Mouse (Mus musculus): ENCODE results near the gene Xrra1. TPM values are rescaled to one million over a fixed set of nuclear protein-coding genes. Genes with fewer than 3 reads are reported as not detected.
"Not testable (repeated sequence)": the region's sequence is repeated elsewhere in the genome, so short reads cannot be mapped to it uniquely, and the experiment has no call there.

Gene Xrra1
- polyA plus RNA-seq, 1 experiment from 2014 or later, result 0.28 TPM

DNA sequence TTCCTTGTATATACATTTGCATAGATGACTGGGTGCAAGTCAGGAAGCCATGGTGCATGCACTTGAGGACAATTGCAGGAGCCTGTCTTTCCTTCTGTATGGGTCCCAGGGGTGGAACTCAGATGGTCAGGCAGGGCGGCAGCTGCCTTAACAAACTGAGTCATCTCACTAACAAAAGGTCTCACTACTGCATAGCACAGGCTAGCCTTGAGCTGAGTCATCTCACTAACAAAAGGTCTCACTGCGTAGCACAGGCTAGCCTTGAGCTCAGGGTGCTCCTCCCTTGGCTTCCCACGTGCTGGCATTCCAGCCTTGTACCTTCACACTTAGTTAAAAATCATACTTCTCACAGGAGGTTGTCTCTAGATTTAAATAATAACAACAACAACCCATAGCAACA lies 87.0 kb downstream of the Xrra1 start:
- H3K9me3 ChIP-seq (ENCODE audit: control insufficient read depth, low read length), result no peaks in the 10 kb centered on the region
- peaks cover 46% of the 10 kb centered on the region for H3K36me3 ChIP-seq (ENCODE audit: control insufficient read depth, insufficient read depth, low read length)
- no peak overlapping the region for H3K27ac ChIP-seq (ENCODE audit: low read length)
- H3K27me3 ChIP-seq (ENCODE audit: control insufficient read depth, insufficient read depth, low read depth, low read length), result no peaks in the 10 kb centered on the region
- H3K4me1 ChIP-seq (replicated peaks; ENCODE audit: control insufficient read depth, insufficient read depth, low read length), result no peaks in the 10 kb centered on the region
- no peak overlapping the region for H3K9ac ChIP-seq (ENCODE audit: low read length)
- 93% methylated on average over 3 of the region's 3 CpGs for WGBS
- no peak overlapping the region for H3K4me2 ChIP-seq (ENCODE audit: low read depth, low read length)
- no peak for ATAC-seq (ENCODE audit: low read depth)
- no peak overlapping the region for H3K4me3 ChIP-seq (ENCODE audit: low read length)

DNA sequence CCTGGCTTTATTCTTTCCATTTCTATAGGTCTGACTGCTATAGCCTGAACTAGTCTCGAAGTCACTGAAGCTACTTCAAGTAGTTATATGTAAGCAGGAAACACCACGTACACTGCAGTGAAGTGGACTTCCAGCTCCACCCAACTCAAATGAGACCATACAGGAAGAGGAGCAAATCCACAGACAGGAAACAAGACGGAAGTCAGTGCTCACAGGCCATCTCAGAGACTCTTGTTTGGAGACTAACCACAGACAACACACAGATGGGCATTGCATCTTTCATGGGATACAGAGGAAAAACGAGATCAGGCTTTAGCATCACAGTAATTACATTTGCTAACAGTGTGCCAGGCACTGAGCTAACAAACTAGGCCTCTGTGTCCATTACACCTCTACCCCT lies 87.4 kb downstream of the Xrra1 start:
- Histone ChIP-seq H3K9ac (ENCODE audit: low read length) (no peak overlapping the region), H3K4me1 (replicated peaks; ENCODE audit: control insufficient read depth, insufficient read depth, low read length) (no peaks in the 10 kb centered on the region), H3K4me3 (ENCODE audit: low read length) (no peak overlapping the region), H3K36me3 (ENCODE audit: control insufficient read depth, insufficient read depth, low read length) (peaks cover 44% of the 10 kb centered on the region), H3K4me2 (ENCODE audit: low read depth, low read length) (no peak overlapping the region), H3K27me3 (ENCODE audit: control insufficient read depth, insufficient read depth, low read depth, low read length) (no peaks in the 10 kb centered on the region), H3K9me3 (ENCODE audit: control insufficient read depth, low read length) (no peaks in the 10 kb centered on the region), H3K27ac (ENCODE audit: low read length) (no peak overlapping the region)
- 75% methylated on average over 4 of the region's 4 CpGs for WGBS
- ATAC-seq (ENCODE audit: low read depth), result no peak

DNA sequence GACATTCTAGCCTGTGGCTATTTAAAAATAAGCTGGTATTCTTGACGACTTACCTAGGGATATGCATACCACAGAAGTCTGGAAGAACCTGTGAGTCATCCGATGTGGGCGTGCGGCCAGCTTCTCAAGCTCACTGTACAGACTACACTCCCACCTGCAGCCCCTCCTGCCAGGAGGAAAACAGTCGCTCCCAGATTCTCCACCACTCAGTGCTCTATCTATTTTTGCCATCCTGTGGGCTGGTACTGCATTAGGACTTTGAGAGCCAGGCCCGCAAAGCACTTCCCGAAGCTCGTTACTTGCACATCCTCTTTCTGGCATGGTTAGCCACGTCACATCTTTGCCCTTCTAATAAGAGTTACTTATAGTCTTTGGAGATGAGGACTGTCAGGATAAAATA lies 88.4 kb downstream of the Xrra1 start:
- Histone ChIP-seq H3K27me3 (ENCODE audit: control insufficient read depth, insufficient read depth, low read depth, low read length) (no peaks in the 10 kb centered on the region), H3K4me2 (ENCODE audit: low read depth, low read length) (no peak overlapping the region), H3K4me1 (replicated peaks; ENCODE audit: control insufficient read depth, insufficient read depth, low read length) (no peaks in the 10 kb centered on the region), H3K9ac (ENCODE audit: low read length) (no peak overlapping the region), H3K4me3 (ENCODE audit: low read length) (no peak overlapping the region), H3K9me3 (ENCODE audit: control insufficient read depth, low read length) (no peaks in the 10 kb centered on the region), H3K27ac (ENCODE audit: low read length) (no peak overlapping the region), H3K36me3 (ENCODE audit: control insufficient read depth, insufficient read depth, low read length) (peaks cover 44% of the 10 kb centered on the region)
- ATAC-seq (ENCODE audit: low read depth), result no peak
- WGBS, result 74% methylated on average over 9 of the region's 9 CpGs

- no peaks in the 10 kb centered on the region for H3K27me3 ChIP-seq (ENCODE audit: control insufficient read depth, insufficient read depth, low read depth, low read length)
- no peak overlapping the region for H3K27ac ChIP-seq (ENCODE audit: low read length)
- peaks cover 8% of the 10 kb centered on the region for H3K36me3 ChIP-seq (ENCODE audit: control insufficient read depth, insufficient read depth, low read length)
- H3K9me3 ChIP-seq (ENCODE audit: control insufficient read depth, low read length), result no peaks in the 10 kb centered on the region
- no peak overlapping the region for H3K4me3 ChIP-seq (ENCODE audit: low read length)
- ATAC-seq (ENCODE audit: low read depth), result no peak
- 79% methylated on average over 6 of the region's 6 CpGs for WGBS
- no peaks in the 10 kb centered on the region for H3K4me1 ChIP-seq (replicated peaks; ENCODE audit: control insufficient read depth, insufficient read depth, low read length)
- no peak overlapping the region for H3K9ac ChIP-seq (ENCODE audit: low read length)
- no peak overlapping the region for H3K4me2 ChIP-seq (ENCODE audit: low read depth, low read length)
Measured at GRCm38 (mm10) chr7:99953442-99954098, 94.7 kb downstream of the Xrra1 start.

DNA sequence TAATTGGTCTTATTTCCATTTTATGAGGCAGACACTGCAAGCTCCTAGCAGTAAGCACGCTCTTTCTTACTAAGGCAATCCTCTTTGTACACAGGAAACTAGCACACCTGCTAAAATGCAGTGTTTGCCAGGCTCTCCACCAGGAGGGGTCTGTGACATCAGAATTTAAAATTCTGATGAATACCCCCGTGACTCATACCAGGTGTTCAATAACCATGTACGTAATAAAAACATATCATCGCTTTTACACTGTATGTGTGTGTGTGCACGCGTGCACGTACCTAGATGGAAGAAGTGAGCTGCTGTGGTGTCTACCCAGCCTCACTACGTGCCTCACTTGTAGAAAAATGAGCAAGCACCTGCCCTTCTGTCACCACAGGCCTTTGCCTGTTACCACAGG lies 95.3 kb downstream of the Xrra1 start:
- H3K4me2 ChIP-seq (ENCODE audit: low read depth, low read length), result no peak overlapping the region
- no peak overlapping the region for H3K4me3 ChIP-seq (ENCODE audit: low read length)
- no peak for ATAC-seq (ENCODE audit: low read depth)
- H3K27ac ChIP-seq (ENCODE audit: low read length), result no peak overlapping the region
- no peaks in the 10 kb centered on the region for H3K27me3 ChIP-seq (ENCODE audit: control insufficient read depth, insufficient read depth, low read depth, low read length)
- no peaks in the 10 kb centered on the region for H3K9me3 ChIP-seq (ENCODE audit: control insufficient read depth, low read length)
- 87% methylated on average over 8 of the region's 8 CpGs for WGBS
- H3K9ac ChIP-seq (ENCODE audit: low read length), result no peak overlapping the region
- H3K36me3 ChIP-seq (ENCODE audit: control insufficient read depth, insufficient read depth, low read length), result peaks cover 8% of the 10 kb centered on the region
- no peaks in the 10 kb centered on the region for H3K4me1 ChIP-seq (replicated peaks; ENCODE audit: control insufficient read depth, insufficient read depth, low read length)

- ATAC-seq (ENCODE audit: low read depth), result no peak
- H3K9me3 ChIP-seq (ENCODE audit: control insufficient read depth, low read length), result no peaks in the 10 kb centered on the region
- no peak overlapping the region for H3K9ac ChIP-seq (ENCODE audit: low read length)
- H3K27me3 ChIP-seq (ENCODE audit: control insufficient read depth, insufficient read depth, low read depth, low read length), result no peaks in the 10 kb centered on the region
- H3K27ac ChIP-seq (ENCODE audit: low read length), result no peak overlapping the region
- no peak overlapping the region for H3K4me2 ChIP-seq (ENCODE audit: low read depth, low read length)
- no peak overlapping the region for H3K4me3 ChIP-seq (ENCODE audit: low read length)
- no peaks in the 10 kb centered on the region for H3K4me1 ChIP-seq (replicated peaks; ENCODE audit: control insufficient read depth, insufficient read depth, low read length)
- peaks cover 5% of the 10 kb centered on the region; the same call in 1 of the 2 replicates for H3K36me3 ChIP-seq (ENCODE audit: control insufficient read depth, insufficient read depth, low read length)
- 99% methylated on average over 7 of the region's 7 CpGs for WGBS
Measured at GRCm38 (mm10) chr7:99956095-99956494, 97.2 kb downstream of the Xrra1 start.

- Histone ChIP-seq H3K4me1 (replicated peaks; ENCODE audit: control insufficient read depth, insufficient read depth, low read length) (peaks cover 1% of the 10 kb centered on the region), H3K9me3 (ENCODE audit: control insufficient read depth, low read length) (no peaks in the 10 kb centered on the region), H3K36me3 (ENCODE audit: control insufficient read depth, insufficient read depth, low read length) (peaks cover 2% of the 10 kb centered on the region; the same call in 1 of the 2 replicates), H3K27me3 (ENCODE audit: control insufficient read depth, insufficient read depth, low read depth, low read length) (no peaks in the 10 kb centered on the region), H3K27ac (ENCODE audit: low read length) (no peak overlapping the region), H3K4me3 (ENCODE audit: low read length) (no peak overlapping the region), H3K9ac (ENCODE audit: low read length) (no peak overlapping the region), H3K4me2 (ENCODE audit: low read depth, low read length) (no peak overlapping the region)
- 84% methylated on average over 12 of the region's 12 CpGs for WGBS
- ATAC-seq (ENCODE audit: low read depth), result no peak
Measured at GRCm38 (mm10) chr7:99957226-99957965, 98.5 kb downstream of the Xrra1 start.

- not testable (repeated sequence) for ATAC-seq (ENCODE audit: low read depth); H3K9ac ChIP-seq (ENCODE audit: low read length); H3K36me3 ChIP-seq (ENCODE audit: control insufficient read depth, insufficient read depth, low read length); H3K27ac ChIP-seq (ENCODE audit: low read length); H3K27me3 ChIP-seq (ENCODE audit: control insufficient read depth, insufficient read depth, low read depth, low read length); H3K4me3 ChIP-seq (ENCODE audit: low read length); H3K4me2 ChIP-seq (ENCODE audit: low read depth, low read length); H3K9me3 ChIP-seq (ENCODE audit: control insufficient read depth, low read length)
- peaks cover 21% of the 10 kb centered on the region for H3K4me1 ChIP-seq (replicated peaks; ENCODE audit: control insufficient read depth, insufficient read depth, low read length)
- WGBS, result 40% methylated on average over 2 of the region's 2 CpGs
Measured at GRCm38 (mm10) chr7:99960571-99960970, 101.7 kb downstream of the Xrra1 start.

DNA sequence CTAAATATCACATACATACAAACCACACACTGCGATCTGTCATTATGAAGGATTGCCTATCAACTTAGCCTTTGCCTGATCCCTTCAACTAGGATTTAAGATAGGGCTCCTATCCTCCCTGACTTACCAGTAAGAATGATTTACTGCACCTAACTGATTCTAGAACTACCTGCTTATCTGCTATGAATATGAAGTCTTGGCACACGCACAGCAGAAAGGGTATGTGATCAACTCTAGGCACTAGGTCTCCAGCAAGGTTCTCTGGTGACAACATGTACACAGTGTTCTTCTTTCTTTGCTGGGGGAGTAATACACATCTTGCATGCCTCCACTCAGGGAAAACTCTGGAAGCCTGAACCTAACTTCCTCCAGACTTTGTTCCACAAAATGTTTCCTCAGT lies 102.6 kb downstream of the Xrra1 start:
- 80% methylated on average over 2 of the region's 2 CpGs for WGBS
- ATAC-seq (ENCODE audit: low read depth), result no peak
- no peak overlapping the region for H3K4me2 ChIP-seq (ENCODE audit: low read depth, low read length)

More for the DNA sequence above, 102.6 kb downstream of the Xrra1 start:
- Histone ChIP-seq H3K27me3 (ENCODE audit: control insufficient read depth, insufficient read depth, low read depth, low read length) (no peaks in the 10 kb centered on the region), H3K36me3 (ENCODE audit: control insufficient read depth, insufficient read depth, low read length) (no peaks in the 10 kb centered on the region), H3K27ac (ENCODE audit: low read length) (no peak overlapping the region), H3K4me3 (ENCODE audit: low read length) (no peak overlapping the region), H3K4me1 (replicated peaks; ENCODE audit: control insufficient read depth, insufficient read depth, low read length) (peaks cover 26% of the 10 kb centered on the region), H3K9me3 (ENCODE audit: control insufficient read depth, low read length) (no peaks in the 10 kb centered on the region), H3K9ac (ENCODE audit: low read length) (no peak overlapping the region)

Measured in lung, embryonic 16.5 days (tissue).